Mouse (Mus musculus): Measurements from ENCODE around the gene Dennd2c. TPM values are rescaled to one million over a fixed set of nuclear protein-coding genes. Genes with fewer than 3 reads are reported as not detected.

Gene Dennd2c
- polyA plus RNA-seq, 1 experiment from 2014 or later = 3.7 TPM

GRCm38 (mm10) chr3:103099667-103100066 is 2.7 kb upstream of the Dennd2c start:
- no peak overlapping the region for H3K9ac ChIP-seq (ENCODE audit: low read length)
- H3K27me3 ChIP-seq (ENCODE audit: control insufficient read depth, insufficient read depth, low read length) = no peaks in the 10 kb centered on the region
- H3K9me3 ChIP-seq (ENCODE audit: control insufficient read depth, low read length) = no peaks in the 10 kb centered on the region
- ATAC-seq (ENCODE audit: insufficient number of reproducible peaks, low FRiP score, low TSS enrichment, low read depth) = no peak
- H3K27ac ChIP-seq (replicated peaks; ENCODE audit: low read depth, low read length) = no peak overlapping the region
- no peak overlapping the region for H3K4me3 ChIP-seq (ENCODE audit: low read depth, low read length)
- no peak overlapping the region for H3K4me2 ChIP-seq (ENCODE audit: low read depth, severe bottlenecking)
- peaks cover 3% of the 10 kb centered on the region; the same call in 1 of the 2 replicates for H3K4me1 ChIP-seq (ENCODE audit: control insufficient read depth, insufficient read depth, low read length)
- DNase-seq (ENCODE audit: low spot score) = no peak
- WGBS = 83% methylated on average over 6 of the region's 6 CpGs
- H3K36me3 ChIP-seq (ENCODE audit: control insufficient read depth, insufficient read depth, low read length) = no peaks in the 10 kb centered on the region

DNA sequence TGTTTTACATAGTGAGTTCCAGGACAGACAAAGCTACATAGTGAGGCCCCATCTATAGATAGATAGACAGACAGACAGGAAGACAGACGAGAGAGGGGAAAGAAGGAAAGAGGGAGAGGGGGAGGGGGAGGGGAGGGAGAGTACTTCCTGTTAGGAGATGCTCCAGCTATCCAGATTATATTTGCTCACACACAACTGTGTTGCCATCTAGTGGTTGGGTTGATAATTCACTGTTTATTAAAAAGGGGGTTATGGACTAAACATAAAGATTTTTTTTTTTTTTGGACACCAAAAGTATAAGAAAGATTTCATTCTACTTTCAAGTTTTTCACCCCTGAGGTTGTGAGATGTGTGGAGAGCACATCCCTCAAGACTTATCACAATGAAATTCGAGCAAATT is 1.7 kb upstream of the Dennd2c start:
- no peak overlapping the region for H3K4me3 ChIP-seq (ENCODE audit: low read depth, low read length)
- H3K9me3 ChIP-seq (ENCODE audit: control insufficient read depth, low read length) = no peaks in the 10 kb centered on the region
- H3K36me3 ChIP-seq (ENCODE audit: control insufficient read depth, insufficient read depth, low read length) = no peaks in the 10 kb centered on the region
- H3K4me1 ChIP-seq (ENCODE audit: control insufficient read depth, insufficient read depth, low read length) = peaks cover 3% of the 10 kb centered on the region; the same call in 1 of the 2 replicates
- H3K4me2 ChIP-seq (ENCODE audit: low read depth, severe bottlenecking) = no peak overlapping the region
- H3K27me3 ChIP-seq (ENCODE audit: control insufficient read depth, insufficient read depth, low read length) = no peaks in the 10 kb centered on the region
- WGBS = 59% methylated on average over 2 of the region's 2 CpGs
- no peak for ATAC-seq (ENCODE audit: insufficient number of reproducible peaks, low FRiP score, low TSS enrichment, low read depth)
- H3K27ac ChIP-seq (replicated peaks; ENCODE audit: low read depth, low read length) = no peak overlapping the region
- H3K9ac ChIP-seq (ENCODE audit: low read length) = no peak overlapping the region
- no peak for DNase-seq (ENCODE audit: low spot score)

GRCm38 (mm10) chr3:103101194-103101593 is 1.2 kb upstream of the Dennd2c start:
- H3K36me3 ChIP-seq (ENCODE audit: control insufficient read depth, insufficient read depth, low read length) = no peaks in the 10 kb centered on the region
- ATAC-seq (ENCODE audit: insufficient number of reproducible peaks, low FRiP score, low TSS enrichment, low read depth) = no peak

DNA sequence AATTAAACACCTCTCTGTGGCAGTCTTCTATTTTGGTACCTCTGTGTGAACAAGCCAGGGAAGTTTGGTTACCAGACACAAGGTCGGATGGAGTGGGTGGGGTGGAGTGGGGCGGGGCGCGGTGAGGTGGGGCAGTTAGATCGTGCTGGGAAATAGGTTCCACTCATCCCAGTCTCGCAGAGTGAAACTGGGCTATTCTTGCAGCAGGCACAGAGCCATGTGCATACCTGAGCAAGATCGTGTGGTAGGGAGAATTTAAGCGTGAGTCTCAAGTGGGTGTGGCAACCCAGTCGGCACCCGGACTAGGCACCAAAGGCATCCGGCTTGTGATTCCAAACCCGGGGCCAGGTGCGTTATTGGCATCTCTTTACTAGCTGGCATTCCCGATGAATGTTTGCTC is 495 bp upstream of the Dennd2c start:
- Histone ChIP-seq H3K4me3 (ENCODE audit: low read depth, low read length) (peak overlapping the region; percentile 52), H3K27ac (replicated peaks; ENCODE audit: low read depth, low read length) (no peak overlapping the region), H3K4me2 (ENCODE audit: low read depth, severe bottlenecking) (peak overlapping the region; percentile 79), H3K27me3 (ENCODE audit: control insufficient read depth, insufficient read depth, low read length) (no peaks in the 10 kb centered on the region), H3K4me1 (ENCODE audit: control insufficient read depth, insufficient read depth, low read length) (peaks cover 3% of the 10 kb centered on the region; the same call in 1 of the 2 replicates), H3K9me3 (ENCODE audit: control insufficient read depth, low read length) (no peaks in the 10 kb centered on the region), H3K36me3 (ENCODE audit: control insufficient read depth, insufficient read depth, low read length) (no peaks in the 10 kb centered on the region), H3K9ac (ENCODE audit: low read length) (0 out of 2 replicates have a peak overlapping the region, but pooled peaks have one; percentile 0)
- WGBS = under 1% methylated on average over 14 of the region's 14 CpGs
- no peak for DNase-seq (ENCODE audit: low spot score)
- peak; percentile 46; the same call in 1 of the 2 replicates for ATAC-seq (ENCODE audit: insufficient number of reproducible peaks, low FRiP score, low TSS enrichment, low read depth)

More at GRCm38 (mm10) chr3:103101194-103101593, 1.2 kb upstream of the Dennd2c start:
- Histone ChIP-seq H3K27ac (replicated peaks; ENCODE audit: low read depth, low read length) (no peak overlapping the region), H3K4me3 (ENCODE audit: low read depth, low read length) (no peak overlapping the region), H3K9me3 (ENCODE audit: control insufficient read depth, low read length) (no peaks in the 10 kb centered on the region), H3K4me1 (ENCODE audit: control insufficient read depth, insufficient read depth, low read length) (peaks cover 3% of the 10 kb centered on the region; the same call in 1 of the 2 replicates), H3K27me3 (ENCODE audit: control insufficient read depth, insufficient read depth, low read length) (no peaks in the 10 kb centered on the region), H3K4me2 (ENCODE audit: low read depth, severe bottlenecking) (no peak overlapping the region), H3K9ac (ENCODE audit: low read length) (no peak overlapping the region)
- 56% methylated on average over 5 of the region's 5 CpGs for WGBS
- DNase-seq (ENCODE audit: low spot score) = no peak

- no peaks in the 10 kb centered on the region for H3K4me1 ChIP-seq (ENCODE audit: control insufficient read depth, insufficient read depth, low read length)
- no peak overlapping the region for H3K4me3 ChIP-seq (ENCODE audit: low read depth, low read length)
- WGBS = 82% methylated on average over 7 of the region's 7 CpGs
- no peak overlapping the region for H3K27ac ChIP-seq (replicated peaks; ENCODE audit: low read depth, low read length)
- no peak for ATAC-seq (ENCODE audit: insufficient number of reproducible peaks, low FRiP score, low TSS enrichment, low read depth)
- H3K27me3 ChIP-seq (ENCODE audit: control insufficient read depth, insufficient read depth, low read length) = no peaks in the 10 kb centered on the region
- no peaks in the 10 kb centered on the region for H3K36me3 ChIP-seq (ENCODE audit: control insufficient read depth, insufficient read depth, low read length)
- no peak overlapping the region for H3K9ac ChIP-seq (ENCODE audit: low read length)
- DNase-seq (ENCODE audit: low spot score) = no peak
- no peaks in the 10 kb centered on the region for H3K9me3 ChIP-seq (ENCODE audit: control insufficient read depth, low read length)
- H3K4me2 ChIP-seq (ENCODE audit: low read depth, severe bottlenecking) = no peak overlapping the region
Observed at GRCm38 (mm10) chr3:103107565-103108240, 5.3 kb downstream of the Dennd2c start.

GRCm38 (mm10) chr3:103112216-103112615 is 9.8 kb downstream of the Dennd2c start:
- no peaks in the 10 kb centered on the region for H3K4me1 ChIP-seq (ENCODE audit: control insufficient read depth, insufficient read depth, low read length)
- H3K27ac ChIP-seq (replicated peaks; ENCODE audit: low read depth, low read length) = no peak overlapping the region
- H3K9ac ChIP-seq (ENCODE audit: low read length) = no peak overlapping the region
- no peaks in the 10 kb centered on the region for H3K36me3 ChIP-seq (ENCODE audit: control insufficient read depth, insufficient read depth, low read length)
- WGBS = 78% methylated on average over 5 of the region's 5 CpGs
- ATAC-seq (ENCODE audit: insufficient number of reproducible peaks, low FRiP score, low TSS enrichment, low read depth) = no peak
- no peak for DNase-seq (ENCODE audit: low spot score)
- H3K4me3 ChIP-seq (ENCODE audit: low read depth, low read length) = no peak overlapping the region
- no peak overlapping the region for H3K4me2 ChIP-seq (ENCODE audit: low read depth, severe bottlenecking)
- no peaks in the 10 kb centered on the region for H3K27me3 ChIP-seq (ENCODE audit: control insufficient read depth, insufficient read depth, low read length)
- H3K9me3 ChIP-seq (ENCODE audit: control insufficient read depth, low read length) = no peaks in the 10 kb centered on the region

- no peak overlapping the region for H3K27ac ChIP-seq (replicated peaks; ENCODE audit: low read depth, low read length)
- no peak for ATAC-seq (ENCODE audit: insufficient number of reproducible peaks, low FRiP score, low TSS enrichment, low read depth)
Observed at GRCm38 (mm10) chr3:103123636-103124035, 21.2 kb downstream of the Dennd2c start.

DNA sequence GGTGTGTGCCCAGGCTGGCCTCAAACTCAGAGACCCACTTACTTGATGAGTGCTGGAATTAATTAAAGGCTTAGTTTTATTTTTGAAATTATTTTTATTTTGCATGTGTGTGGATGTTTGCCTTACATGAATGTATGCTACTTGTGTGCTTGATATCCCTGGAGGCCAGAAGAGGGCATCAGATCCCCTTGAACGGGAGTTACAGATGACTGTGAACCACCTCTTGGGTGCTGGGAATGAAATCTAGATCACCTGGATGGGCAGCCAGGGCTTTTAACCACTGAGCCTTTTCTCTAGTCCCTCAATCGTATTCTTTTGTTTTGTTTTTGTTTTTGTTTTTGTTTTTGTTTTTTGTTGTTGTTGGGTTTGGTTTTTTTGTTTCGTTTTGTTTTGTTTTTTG is 23.7 kb downstream of the Dennd2c start:
- no peaks in the 10 kb centered on the region for H3K36me3 ChIP-seq (ENCODE audit: control insufficient read depth, insufficient read depth, low read length)
- WGBS = 89% methylated on average over 3 of the region's 3 CpGs

More at GRCm38 (mm10) chr3:103123636-103124035, 21.2 kb downstream of the Dennd2c start:
- WGBS = 87% methylated on average over 3 of the region's 3 CpGs
- no peaks in the 10 kb centered on the region for H3K9me3 ChIP-seq (ENCODE audit: control insufficient read depth, low read length)
- no peaks in the 10 kb centered on the region for H3K36me3 ChIP-seq (ENCODE audit: control insufficient read depth, insufficient read depth, low read length)
- no peak for DNase-seq (ENCODE audit: low spot score)
- no peak overlapping the region for H3K4me2 ChIP-seq (ENCODE audit: low read depth, severe bottlenecking)
- H3K9ac ChIP-seq (ENCODE audit: low read length) = no peak overlapping the region
- no peak overlapping the region for H3K4me3 ChIP-seq (ENCODE audit: low read depth, low read length)
- H3K27me3 ChIP-seq (ENCODE audit: control insufficient read depth, insufficient read depth, low read length) = no peaks in the 10 kb centered on the region
- H3K4me1 ChIP-seq (ENCODE audit: control insufficient read depth, insufficient read depth, low read length) = no peaks in the 10 kb centered on the region

More for the DNA sequence above, 23.7 kb downstream of the Dennd2c start:
- H3K9ac ChIP-seq (ENCODE audit: low read length) = no peak overlapping the region
- no peaks in the 10 kb centered on the region for H3K9me3 ChIP-seq (ENCODE audit: control insufficient read depth, low read length)
- H3K4me3 ChIP-seq (ENCODE audit: low read depth, low read length) = no peak overlapping the region
- DNase-seq (ENCODE audit: low spot score) (no peak), ATAC-seq (ENCODE audit: insufficient number of reproducible peaks, low FRiP score, low TSS enrichment, low read depth) (no peak)
- H3K4me1 ChIP-seq (ENCODE audit: control insufficient read depth, insufficient read depth, low read length) = no peaks in the 10 kb centered on the region
- H3K27ac ChIP-seq (replicated peaks; ENCODE audit: low read depth, low read length) = no peak overlapping the region
- H3K4me2 ChIP-seq (ENCODE audit: low read depth, severe bottlenecking) = no peak overlapping the region
- H3K27me3 ChIP-seq (ENCODE audit: control insufficient read depth, insufficient read depth, low read length) = no peaks in the 10 kb centered on the region

Data from limb, embryonic 11.5 days (tissue).